Mouse (Mus musculus): Measurements from ENCODE around the gene Tspan32.

DNA sequence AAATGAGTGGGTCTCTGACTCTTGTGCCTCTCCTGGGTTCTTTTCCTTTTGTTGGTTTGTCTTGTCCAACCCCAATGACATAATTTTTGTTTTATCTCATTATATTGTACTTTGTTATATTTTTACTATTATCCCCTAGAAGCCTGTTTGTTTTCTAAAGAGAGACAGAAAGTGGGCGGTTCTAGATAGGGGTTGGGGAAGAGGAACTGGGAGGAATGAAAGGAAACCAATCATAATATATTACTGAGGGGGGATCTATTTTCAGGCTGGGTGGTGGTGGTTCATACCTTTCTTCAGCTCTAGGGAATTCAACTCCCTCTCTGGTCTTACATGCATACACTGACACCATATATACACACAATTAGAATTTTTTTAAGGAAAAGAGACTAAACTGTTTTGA, 19.4 kb downstream of the Tspan32 start:
- TF ChIP-seq CTCF (IDR thresholded peaks at IDR 0.05; ENCODE audit: low read depth) (no peak), EP300 (IDR thresholded peaks at IDR 0.05; ENCODE audit: low read depth) (no peak)

All from liver, postnatal 0 days (tissue).